Mouse (Mus musculus): ENCODE measurements at regions not wholly inside any gene's neighbourhood (a gene's known extent, or its start where the extent isn't known, plus 50 kb on each side); places are given as distances from the start of the nearest gene placed in this dataset.
"Not testable (repeated sequence)": the region's sequence is repeated elsewhere in the genome, so short reads cannot be mapped to it uniquely, and the experiment has no call there.

DNA sequence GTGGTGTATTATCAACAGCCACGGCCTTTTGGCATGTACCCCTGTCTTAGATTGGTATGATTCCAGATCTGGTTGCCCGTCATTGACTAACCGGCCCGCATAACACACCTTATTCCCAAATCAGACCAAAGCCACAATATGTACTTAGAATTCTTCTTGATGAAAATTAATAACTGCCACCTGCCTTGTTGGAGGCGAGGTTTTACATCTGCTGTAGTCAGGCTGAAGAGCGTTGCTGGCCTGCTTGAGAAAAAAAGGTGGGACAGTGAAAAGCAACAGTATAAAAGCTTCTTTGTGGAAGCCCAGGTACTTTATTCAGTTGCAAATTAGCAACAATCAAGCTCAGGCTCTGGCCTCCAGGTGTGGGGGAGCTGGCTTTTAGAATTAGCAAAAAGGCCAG, 223.6 kb upstream of the Car8 start:
- not testable (repeated sequence) for H3K27me3 ChIP-seq (ENCODE audit: insufficient read depth, low read length); H3K36me3 ChIP-seq (ENCODE audit: insufficient read depth); H3K9me3 ChIP-seq (ENCODE audit: low read depth, low read length); H3K4me1 ChIP-seq (ENCODE audit: insufficient read depth); H3K9ac ChIP-seq; H3K27ac ChIP-seq (ENCODE audit: low read depth); H3K4me3 ChIP-seq (ENCODE audit: low read depth, low read length); DNase-seq; H3K4me2 ChIP-seq; ATAC-seq (ENCODE audit: insufficient read depth)
- 90% methylated on average over 6 of the region's 6 CpGs for WGBS

DNA sequence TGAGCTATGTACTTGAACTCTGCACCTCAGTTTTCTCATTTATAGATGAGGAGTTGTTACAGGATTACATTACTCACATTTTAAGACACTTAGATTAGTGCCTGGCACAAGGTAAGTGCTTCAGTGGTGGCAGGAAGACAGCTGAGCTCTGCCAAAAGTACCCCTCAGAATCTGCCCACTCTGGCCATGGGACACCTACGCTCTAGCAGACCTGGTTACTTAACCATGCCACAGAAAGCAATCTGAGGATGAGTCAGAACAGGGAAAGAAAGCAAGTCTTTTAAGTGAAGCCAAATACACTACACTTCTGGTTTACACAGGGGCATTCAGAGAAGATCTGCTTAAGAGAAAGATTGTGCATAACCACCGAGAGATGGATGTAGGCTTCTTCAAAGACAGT, 215.5 kb upstream of the Car8 start:
- no peak for TF ChIP-seq CTCF (IDR thresholded peaks at IDR 0.05; ENCODE audit: low read depth)
- no peak for ATAC-seq (ENCODE audit: insufficient read depth)
- Histone ChIP-seq H3K9ac (no peak overlapping the region), H3K4me3 (ENCODE audit: low read depth, low read length) (no peak overlapping the region), H3K27me3 (ENCODE audit: insufficient read depth, low read length) (no peaks in the 10 kb centered on the region), H3K27ac (ENCODE audit: low read depth) (no peak overlapping the region), H3K4me2 (no peak overlapping the region), H3K9me3 (ENCODE audit: low read depth, low read length) (no peaks in the 10 kb centered on the region), H3K36me3 (ENCODE audit: insufficient read depth) (no peaks in the 10 kb centered on the region), H3K4me1 (ENCODE audit: insufficient read depth) (no peaks in the 10 kb centered on the region)
- WGBS: 81% methylated on average over 2 of the region's 2 CpGs
- DNase-seq: no peak

GRCm38 (mm10) chr4:8432393-8432792, 193.6 kb upstream of the Car8 start:
- Histone ChIP-seq H3K27me3 (ENCODE audit: insufficient read depth, low read length) (no peaks in the 10 kb centered on the region), H3K9me3 (ENCODE audit: low read depth, low read length) (no peaks in the 10 kb centered on the region), H3K4me2 (no peak overlapping the region), H3K4me3 (ENCODE audit: low read depth, low read length) (no peak overlapping the region), H3K36me3 (ENCODE audit: insufficient read depth) (no peaks in the 10 kb centered on the region), H3K4me1 (ENCODE audit: insufficient read depth) (no peaks in the 10 kb centered on the region), H3K27ac (ENCODE audit: low read depth) (no peak overlapping the region), H3K9ac (no peak overlapping the region)
- no peak for ATAC-seq (ENCODE audit: insufficient read depth)
- peak; percentile 73 for TF ChIP-seq CTCF (IDR thresholded peaks at IDR 0.05; ENCODE audit: low read depth)
- WGBS: 43% methylated on average over 2 of the region's 2 CpGs
- peak; percentile 83 for DNase-seq

DNA sequence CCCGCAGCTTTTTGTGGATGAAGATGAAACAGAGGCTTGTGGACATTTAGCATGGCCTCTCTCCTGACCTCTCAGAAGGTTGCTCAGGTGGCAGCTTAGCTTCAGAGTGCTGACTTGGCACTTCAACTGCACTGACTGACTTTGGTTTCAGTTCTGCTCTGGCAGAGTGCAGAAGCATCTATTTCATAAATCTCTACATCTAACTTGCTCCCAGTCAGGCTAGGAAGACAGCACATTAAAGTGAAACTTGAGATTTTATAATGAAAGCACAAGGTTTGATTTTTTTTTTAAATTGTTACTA, 192.1 kb upstream of the Car8 start:
- H3K4me2 ChIP-seq: no peak overlapping the region
- no peaks in the 10 kb centered on the region for H3K4me1 ChIP-seq (ENCODE audit: insufficient read depth)
- no peak overlapping the region for H3K27ac ChIP-seq (ENCODE audit: low read depth)
- H3K4me3 ChIP-seq (ENCODE audit: low read depth, low read length): no peak overlapping the region
- TF ChIP-seq CTCF (IDR thresholded peaks at IDR 0.05; ENCODE audit: low read depth): no peak
- DNase-seq (no peak), ATAC-seq (ENCODE audit: insufficient read depth) (no peak)
- 23% methylated on average over 1 of the region's 1 CpGs for WGBS
- no peak overlapping the region for H3K9ac ChIP-seq
- no peaks in the 10 kb centered on the region for H3K9me3 ChIP-seq (ENCODE audit: low read depth, low read length)
- H3K36me3 ChIP-seq (ENCODE audit: insufficient read depth): no peaks in the 10 kb centered on the region
- H3K27me3 ChIP-seq (ENCODE audit: insufficient read depth, low read length): no peaks in the 10 kb centered on the region

- Histone ChIP-seq H3K4me3 (ENCODE audit: low read depth, low read length) (no peak overlapping the region), H3K36me3 (ENCODE audit: insufficient read depth) (no peaks in the 10 kb centered on the region), H3K9me3 (ENCODE audit: low read depth, low read length) (no peaks in the 10 kb centered on the region), H3K27ac (ENCODE audit: low read depth) (no peak overlapping the region), H3K4me2 (no peak overlapping the region), H3K27me3 (ENCODE audit: insufficient read depth, low read length) (no peaks in the 10 kb centered on the region), H3K9ac (no peak overlapping the region), H3K4me1 (ENCODE audit: insufficient read depth) (no peaks in the 10 kb centered on the region)
- WGBS: 67% methylated on average over 4 of the region's 4 CpGs
- TF ChIP-seq CTCF (IDR thresholded peaks at IDR 0.05; ENCODE audit: low read depth): no peak
- DNase-seq: no peak
- ATAC-seq (ENCODE audit: insufficient read depth): no peak
Measured at GRCm38 (mm10) chr4:8430269-8431031, 191.6 kb upstream of the Car8 start.

- TF ChIP-seq CTCF (IDR thresholded peaks at IDR 0.05; ENCODE audit: low read depth): no peak
- DNase-seq: no peak
Measured at GRCm38 (mm10) chr4:8429771-8430170, 190.9 kb upstream of the Car8 start.

DNA sequence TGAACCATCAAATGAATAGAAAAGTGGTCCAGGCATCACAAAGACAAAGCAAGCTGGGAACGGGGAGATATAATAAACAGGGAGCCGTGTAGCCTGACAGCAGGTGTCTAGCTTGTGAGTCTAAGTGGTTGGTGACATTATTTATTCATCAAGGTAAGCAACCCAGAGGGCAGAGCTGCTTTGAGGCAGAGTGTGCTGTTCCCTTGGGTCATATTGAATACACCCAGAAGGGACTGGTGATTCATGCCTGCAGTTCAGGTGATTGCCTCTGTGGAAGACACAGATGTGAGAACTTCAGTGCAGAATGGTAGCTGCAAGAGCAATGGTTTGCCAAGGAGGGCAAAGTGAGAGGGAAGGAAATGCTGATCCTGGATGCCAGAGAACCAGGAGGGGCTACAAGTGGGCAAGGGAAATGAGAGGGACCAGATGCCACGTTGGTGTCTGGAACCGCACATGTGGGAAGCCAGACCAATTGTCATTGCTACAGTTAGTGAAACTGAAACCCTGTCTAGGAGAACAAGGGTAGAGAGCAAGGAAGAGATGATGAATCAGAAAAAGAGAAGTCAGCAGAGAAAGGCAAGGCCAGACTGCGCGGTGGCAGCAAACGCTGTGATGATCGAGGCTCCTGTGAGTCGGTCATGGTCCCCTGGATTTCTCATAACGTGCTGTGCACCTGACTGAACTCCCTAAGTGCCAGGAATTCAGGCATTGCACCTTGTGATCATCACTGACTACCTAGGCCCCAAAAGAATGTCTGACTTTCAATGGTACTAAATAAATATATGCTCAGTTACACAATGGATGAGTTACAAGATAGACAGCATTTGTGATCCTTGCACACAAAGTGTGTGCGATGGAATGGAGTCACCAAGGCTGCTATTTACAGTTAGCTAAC, 190.0 kb upstream of the Car8 start:
- H3K9me3 ChIP-seq (ENCODE audit: low read depth, low read length): no peaks in the 10 kb centered on the region
- no peak for DNase-seq
- ATAC-seq (ENCODE audit: insufficient read depth): no peak
- H3K9ac ChIP-seq: no peak overlapping the region
- 78% methylated on average over 11 of the region's 11 CpGs for WGBS
- no peak overlapping the region for H3K4me2 ChIP-seq
- no peaks in the 10 kb centered on the region for H3K36me3 ChIP-seq (ENCODE audit: insufficient read depth)
- H3K4me3 ChIP-seq (ENCODE audit: low read depth, low read length): no peak overlapping the region
- H3K27me3 ChIP-seq (ENCODE audit: insufficient read depth, low read length): no peaks in the 10 kb centered on the region
- no peak overlapping the region for H3K27ac ChIP-seq (ENCODE audit: low read depth)
- TF ChIP-seq CTCF (IDR thresholded peaks at IDR 0.05; ENCODE audit: low read depth): no peak
- H3K4me1 ChIP-seq (ENCODE audit: insufficient read depth): no peaks in the 10 kb centered on the region

More at GRCm38 (mm10) chr4:8429771-8430170, 190.9 kb upstream of the Car8 start:
- Histone ChIP-seq H3K9ac (no peak overlapping the region), H3K4me3 (ENCODE audit: low read depth, low read length) (no peak overlapping the region), H3K36me3 (ENCODE audit: insufficient read depth) (no peaks in the 10 kb centered on the region), H3K9me3 (ENCODE audit: low read depth, low read length) (no peaks in the 10 kb centered on the region), H3K4me2 (no peak overlapping the region), H3K4me1 (ENCODE audit: insufficient read depth) (no peaks in the 10 kb centered on the region), H3K27me3 (ENCODE audit: insufficient read depth, low read length) (no peaks in the 10 kb centered on the region), H3K27ac (ENCODE audit: low read depth) (no peak overlapping the region)
- WGBS: 77% methylated on average over 5 of the region's 5 CpGs
- no peak for ATAC-seq (ENCODE audit: insufficient read depth)

Data from lung, embryonic 14.5 days (tissue).